Mouse (Mus musculus) ES-E14 (cell line): ENCODE results near the gene E130311K13Rik.

Source experiments
- CHD2 ChIP-seq: IDR thresholded peaks from 2 replicates; pipeline ENCODE4 v1.6.1; 2014; ENCODE audit warnings: mild to moderate bottlenecking, low read depth, low read length, inconsistent platforms
- HCFC1 ChIP-seq: IDR thresholded peaks from 2 replicates; pipeline ENCODE4 v1.6.1; 2012; ENCODE audit warnings: low read length, inconsistent platforms, borderline replicate concordance; ENCODE audit not compliant: insufficient read depth
- MAFK ChIP-seq: IDR thresholded peaks from 2 replicates; pipeline ENCODE4 v1.6.1; 2014; ENCODE audit warnings: mild to moderate bottlenecking, low read depth, low read length, inconsistent platforms; ENCODE audit not compliant: insufficient read depth
- ZC3H11A ChIP-seq: IDR thresholded peaks from 2 replicates; pipeline ENCODE4 v1.6.1; 2012; ENCODE audit warnings: low read depth, mild to moderate bottlenecking, inconsistent platforms, low read length, borderline replicate concordance
- ZNF384 ChIP-seq: IDR thresholded peaks from 2 replicates; pipeline ENCODE4 v1.6.1; 2012; ENCODE audit warnings: low read depth, low read length, inconsistent platforms

- TF ChIP-seq MAFK: no peak
- no peak for TF ChIP-seq ZNF384
- no peak for TF ChIP-seq HCFC1
- no peak for TF ChIP-seq ZC3H11A
- TF ChIP-seq CHD2: no peak
Observed at GRCm38 (mm10) chr3:63938928-63939327, 9.7 kb upstream of the E130311K13Rik start.
